Mouse (Mus musculus) megakaryocyte, embryonic 14.5 days (primary cell): ENCODE data around the gene Clip2.

Source experiments
- FLI1 ChIP-seq: IDR thresholded peaks from 2 replicates; pipeline ENCODE4 v1.6.1; 2012; ENCODE audit warnings: low read length, inconsistent platforms, mixed read lengths
- GATA1 ChIP-seq: IDR thresholded peaks from 3 replicates; pipeline ENCODE4 v1.6.1; 2012; ENCODE audit warnings: mixed read lengths, low read length, inconsistent platforms, borderline replicate concordance

DNA sequence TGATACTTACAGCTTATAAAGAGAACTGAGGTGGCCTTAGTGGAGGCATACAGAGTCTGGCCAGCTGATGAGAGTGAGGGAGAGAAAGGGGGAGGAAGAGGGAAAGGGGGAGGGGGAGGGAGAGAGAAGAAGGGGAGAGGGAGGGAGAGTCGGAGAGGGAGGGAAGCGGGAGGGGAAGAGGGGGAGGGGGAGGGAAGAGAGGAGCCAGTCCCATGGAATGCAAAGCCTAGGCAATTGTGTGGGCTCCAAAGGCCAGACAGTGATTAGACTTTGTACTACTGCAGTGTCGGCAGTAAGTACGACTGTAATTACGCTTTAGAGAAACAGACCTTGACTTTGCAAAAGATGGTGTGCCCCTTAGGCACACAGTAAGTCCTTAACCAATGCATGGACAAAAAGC, 3.9 kb downstream of the Clip2 start:
- TF ChIP-seq GATA1: no peak
- TF ChIP-seq FLI1: no peak
